Mouse (Mus musculus) lung, adult 2 months (tissue): Measurements from ENCODE around the gene Cyba. TPM values are rescaled to one million over a fixed set of nuclear protein-coding genes. Genes with fewer than 3 reads are reported as not detected.

Source experiments
- DNase-seq: peaks from one replicate; pipeline ENCODE4 v3.0.0; 2022
- H3K4me1 ChIP-seq: fragments of 200-500 bp; 2 replicates; pipeline ENCODE4 v1.6.1; 2011; ENCODE audit warnings: low read length; ENCODE audit not compliant: control insufficient read depth, insufficient read depth
- H3K4me3 ChIP-seq: fragments of 200-500 bp; replicated peaks from 2 replicates; pipeline ENCODE3; 2011; ENCODE audit warnings: low read depth, mild to moderate bottlenecking, control low read depth, low read length; ENCODE audit errors: extremely low read depth
- CTCF ChIP-seq: fragments of 200-500 bp; IDR thresholded peaks from 2 replicates; pipeline ENCODE4 v1.5.1; 2011; ENCODE audit warnings: mild to moderate bottlenecking, low read length, control low read depth; ENCODE audit not compliant: insufficient read depth
- POLR2A ChIP-seq: fragments of 200-500 bp; IDR thresholded peaks from 2 replicates; pipeline ENCODE4 v1.6.1; 2011; ENCODE audit warnings: low read depth, mild to moderate bottlenecking, control low read depth, low read length, borderline replicate concordance; ENCODE audit errors: extremely low read depth
- WGBS: fragments of 180-500 bp; shearing (Covaris S2); methylation state at CpG from one replicate; pipeline ENCODE4 v1.1.7; 2018; 5-methylcytosine and 5-hydroxymethylcytosine counted together
- polyA plus RNA-seq: library from polyadenylated mRNA; depleted of rRNA; stranded (reverse); fragments of >200 nt; gene quantifications from 2 replicates; pipeline ENCODE4 v1.2.3, GENCODE M21; 2012; rRNA removed

The Cyba gene
- polyA plus RNA-seq, result 294 and 407 TPM in 2 replicates

DNA sequence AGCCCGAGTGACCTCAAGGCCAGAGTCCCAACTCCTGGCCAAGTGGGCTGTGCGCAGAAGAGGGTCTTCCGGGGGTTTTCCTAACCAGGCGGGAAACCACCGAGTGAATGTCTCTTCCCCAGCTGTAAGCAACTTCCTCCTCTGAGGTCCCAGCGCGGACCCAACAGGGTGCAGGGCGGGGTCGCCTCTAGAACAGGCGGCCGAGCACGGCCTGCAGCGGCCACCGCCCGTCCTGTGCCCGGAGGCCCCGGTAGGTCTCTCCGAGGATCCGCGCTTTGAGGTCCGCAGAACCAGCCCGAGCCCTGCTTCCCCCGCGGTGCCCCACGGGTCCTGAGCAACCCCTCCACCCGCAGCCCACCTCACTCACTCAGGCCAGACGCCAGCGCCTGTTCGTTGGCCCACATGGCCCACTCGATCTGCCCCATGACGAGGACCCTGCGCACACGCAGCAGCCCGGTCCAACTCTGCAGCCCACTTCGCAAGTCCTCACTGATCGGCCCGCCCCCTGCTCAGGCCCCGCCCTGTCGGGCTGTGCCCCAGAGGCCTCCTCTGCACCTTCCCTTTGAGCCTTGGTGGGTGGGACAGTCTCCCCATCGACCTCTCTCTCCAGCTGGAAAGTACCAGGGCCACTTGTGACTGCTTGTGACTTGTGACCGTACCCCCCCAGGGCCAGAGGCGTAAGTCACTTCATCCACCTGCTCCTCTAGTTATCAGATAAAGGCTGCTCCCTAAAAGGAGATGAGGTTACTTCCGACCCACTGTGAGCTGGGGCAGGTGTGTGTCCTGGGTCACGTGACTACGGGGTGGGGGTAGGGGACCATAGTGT lies at the start of gene Cyba:
Gene Cyba, minus strand, starts transcription at position 488 of the 826 bp plus-strand sequence.
- peak; percentile 84 for DNase-seq
- WGBS, result 2% methylated on average over 45 of the region's 45 CpGs
- Histone ChIP-seq H3K4me3 (peak within 1 kb of the TSS; percentile 92), H3K4me1 (peaks cover 9% of the 10 kb centered on the region)
- TF ChIP-seq CTCF, result no peak
- TF ChIP-seq POLR2A, result peak; percentile 64; the same call in 1 of the 2 replicates

DNA sequence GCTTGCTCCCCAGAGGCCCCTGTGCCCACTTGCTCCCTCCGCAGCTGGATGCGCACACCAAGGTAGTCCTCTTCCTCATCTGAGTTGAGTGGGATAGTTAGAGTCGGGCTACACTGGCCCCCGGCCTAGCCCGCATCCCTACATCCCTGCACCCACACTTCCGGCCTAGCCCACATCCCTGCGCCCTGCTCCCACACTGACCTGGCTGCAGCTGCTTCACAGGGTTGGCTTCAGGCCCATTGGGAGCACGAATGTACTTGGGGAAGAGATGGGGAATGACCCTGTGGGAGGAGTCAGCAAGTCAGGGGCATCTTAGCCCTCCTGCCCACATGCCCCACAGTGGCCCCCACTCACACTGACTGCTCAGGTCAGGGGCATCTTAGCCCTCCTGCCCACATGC lies 49.7 kb upstream of the Cyba start:
- Histone ChIP-seq H3K4me3 (no peak overlapping the region), H3K4me1 (no peaks in the 10 kb centered on the region)
- TF ChIP-seq POLR2A, result no peak
- TF ChIP-seq CTCF, result no peak
- DNase-seq, result no peak
- WGBS, result 80% methylated on average over 8 of the region's 8 CpGs

DNA sequence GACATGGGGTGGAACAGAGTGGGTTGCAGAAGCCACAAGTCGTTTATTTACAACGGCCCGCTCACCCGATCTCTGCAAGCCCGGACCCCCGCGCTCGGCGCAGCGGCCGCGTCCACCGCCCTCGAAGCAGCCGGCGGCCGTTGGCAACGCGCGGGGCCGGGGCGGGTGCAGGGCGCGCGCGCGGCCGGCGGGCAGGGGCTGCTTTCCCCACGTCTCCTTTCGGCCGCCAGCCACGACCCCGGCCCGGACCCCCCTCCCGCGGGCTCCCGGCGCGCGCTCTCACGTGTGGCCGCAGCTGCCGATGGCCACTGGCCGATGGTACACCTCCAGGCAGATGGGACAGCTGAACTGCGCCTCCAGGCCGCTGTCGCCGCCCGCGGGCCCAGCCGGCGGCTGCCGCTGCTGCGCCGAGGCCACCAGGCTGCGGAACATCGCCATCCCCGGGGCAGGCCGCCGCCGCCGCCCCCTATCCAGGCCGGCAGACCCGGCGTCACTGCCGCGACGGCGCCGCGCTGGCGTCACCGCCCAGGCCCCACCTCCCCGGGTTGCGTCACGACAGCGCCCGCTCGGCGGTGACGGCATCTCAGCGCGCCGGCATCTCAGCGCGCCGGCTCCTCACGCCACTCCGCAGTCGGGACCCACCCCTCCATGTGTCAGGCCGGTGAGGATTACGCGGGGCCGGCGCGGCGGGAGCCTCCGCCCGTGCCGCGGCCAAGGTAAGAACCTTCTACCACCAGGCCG lies 43.0 kb upstream of the Cyba start, which contains the start of the genes Rnf166 and Ctu2:
Gene Rnf166, minus strand, starts transcription at position 485 of the 741 bp plus-strand sequence.
Gene Ctu2, plus strand, starts transcription at position 564 of the 741 bp plus-strand sequence.
- Histone ChIP-seq H3K4me3 (peak within 1 kb of the TSS; percentile 95), H3K4me1 (peaks cover 11% of the 10 kb centered on the region; the same call in 1 of the 2 replicates)
- DNase-seq, result peak; percentile 94
- TF ChIP-seq CTCF (no peak), POLR2A (peak; percentile 50; the same call in 1 of the 2 replicates)
- under 1% methylated on average over 101 of the region's 103 CpGs for whole genome bisulfite sequencing

DNA sequence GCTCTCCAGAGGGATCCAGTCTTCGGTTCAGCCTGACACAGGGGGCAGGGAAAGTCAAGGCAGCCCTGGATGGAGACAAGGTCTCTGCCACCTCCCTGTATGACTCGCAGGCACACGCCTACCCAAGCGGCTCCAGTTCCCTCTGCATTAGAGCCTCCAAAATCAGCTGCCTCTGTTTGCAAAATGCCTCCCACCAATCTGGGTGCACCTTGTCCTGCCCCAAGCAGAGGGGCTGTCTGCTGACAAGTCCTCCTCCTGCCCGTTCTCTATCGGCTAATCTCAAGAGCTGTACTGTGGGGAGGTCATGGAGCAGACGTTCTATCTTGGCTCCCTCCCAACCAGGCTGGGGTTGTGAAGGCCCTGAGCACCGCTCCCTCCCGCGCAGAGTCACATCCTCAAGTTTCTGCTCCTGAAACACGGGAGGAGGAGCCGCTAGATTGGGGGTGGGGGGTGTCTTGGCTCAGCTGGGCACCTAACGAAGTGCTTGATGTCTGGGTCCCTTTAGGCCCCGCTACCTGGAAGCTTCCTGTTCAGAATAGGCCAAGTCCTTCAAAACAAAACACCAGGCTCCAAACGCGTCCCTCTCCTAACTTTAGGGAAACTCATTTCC lies 42.3 kb upstream of the Cyba start:
- 4% methylated on average over 16 of the region's 16 CpGs for WGBS
- DNase-seq, result peak; percentile 36
- peaks cover 11% of the 10 kb centered on the region; the same call in 1 of the 2 replicates for H3K4me1 ChIP-seq
- TF ChIP-seq CTCF (no peak), POLR2A (no peak)
- H3K4me3 ChIP-seq, result peak overlapping the region; percentile 95

DNA sequence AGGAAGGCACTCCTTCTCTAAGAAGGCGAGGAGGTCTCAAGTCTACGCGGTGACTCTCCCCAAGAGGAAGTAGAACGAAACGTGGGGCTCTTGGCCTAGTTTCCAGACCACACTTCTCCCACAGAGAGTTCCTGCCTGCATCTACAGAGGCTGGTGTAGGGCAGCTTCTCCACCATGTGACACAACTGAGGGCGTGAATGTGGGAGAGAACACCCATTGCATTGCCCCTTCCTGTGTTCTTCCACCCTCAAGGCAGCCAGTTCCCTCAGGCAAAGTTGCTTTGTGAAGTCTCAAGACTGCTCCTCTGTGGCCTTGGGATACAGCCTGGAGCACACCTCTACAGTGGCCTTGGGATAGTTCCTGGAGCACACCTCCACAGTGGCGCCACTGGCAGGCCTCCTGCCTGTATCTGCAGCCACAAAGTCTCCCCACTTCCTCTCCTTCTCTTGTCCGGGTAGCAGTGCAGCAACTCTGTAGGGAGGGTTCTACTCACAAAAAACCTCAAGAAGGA lies 41.2 kb upstream of the Cyba start:
- TF ChIP-seq CTCF, result no peak
- no peak for TF ChIP-seq POLR2A
- Histone ChIP-seq H3K4me3 (peak overlapping the region; percentile 20), H3K4me1 (peaks cover 11% of the 10 kb centered on the region; the same call in 1 of the 2 replicates)
- peak; percentile 25 for DNase-seq
- 73% methylated on average over 8 of the region's 8 CpGs for WGBS

DNA sequence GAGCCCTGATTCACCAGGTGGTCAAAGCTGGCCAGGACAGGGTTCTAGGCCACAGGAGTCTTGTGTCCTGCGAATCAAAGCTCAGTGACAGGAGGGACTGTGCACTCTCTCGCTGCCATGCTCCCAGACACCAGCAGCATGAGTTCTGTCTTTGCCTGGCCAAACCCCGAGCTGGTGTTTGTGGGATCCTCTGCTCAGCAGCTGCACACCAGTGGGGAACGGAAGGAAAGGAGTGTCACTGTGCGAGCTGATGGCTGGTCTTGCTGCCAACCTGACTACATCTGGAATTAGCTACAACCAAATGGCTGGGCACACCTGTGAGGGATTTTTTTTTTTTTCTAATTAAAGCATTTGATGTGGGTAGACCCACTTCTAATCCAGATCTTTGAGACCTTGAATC lies 38.0 kb upstream of the Cyba start:
- no peak overlapping the region for H3K4me3 ChIP-seq

DNA sequence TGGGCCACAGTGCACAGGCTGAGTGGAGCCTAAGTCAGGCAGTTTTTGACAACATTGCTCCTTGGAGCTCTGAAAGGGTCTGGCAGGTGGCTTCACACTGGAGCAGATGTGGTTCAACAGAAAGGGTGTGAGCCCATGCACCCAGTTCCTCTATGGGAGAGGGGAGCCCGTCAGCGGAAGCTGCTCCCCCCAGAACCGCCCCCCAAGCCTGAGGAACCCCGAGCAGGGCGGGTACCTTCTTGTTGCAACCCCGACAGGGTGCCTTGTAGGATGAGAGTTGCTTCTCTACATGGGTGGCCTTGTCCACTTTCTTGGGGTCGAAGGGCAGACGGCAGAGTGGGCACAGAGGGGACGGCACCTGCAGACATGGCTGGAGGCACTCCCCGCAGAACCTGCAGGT lies 37.2 kb upstream of the Cyba start:
- no peak for TF ChIP-seq CTCF
- TF ChIP-seq POLR2A, result no peak
- no peak overlapping the region for H3K4me3 ChIP-seq
- 79% methylated on average over 10 of the region's 10 CpGs for WGBS
- peaks cover 9% of the 10 kb centered on the region; the same call in 1 of the 2 replicates for H3K4me1 ChIP-seq
- no peak for DNase-seq

More for the DNA sequence above, 38.0 kb upstream of the Cyba start:
- TF ChIP-seq CTCF (no peak), POLR2A (no peak)
- no peak for DNase-seq
- whole genome bisulfite sequencing, result 74% methylated on average over 5 of the region's 5 CpGs
- H3K4me1 ChIP-seq, result peaks cover 8% of the 10 kb centered on the region; the same call in 1 of the 2 replicates

DNA sequence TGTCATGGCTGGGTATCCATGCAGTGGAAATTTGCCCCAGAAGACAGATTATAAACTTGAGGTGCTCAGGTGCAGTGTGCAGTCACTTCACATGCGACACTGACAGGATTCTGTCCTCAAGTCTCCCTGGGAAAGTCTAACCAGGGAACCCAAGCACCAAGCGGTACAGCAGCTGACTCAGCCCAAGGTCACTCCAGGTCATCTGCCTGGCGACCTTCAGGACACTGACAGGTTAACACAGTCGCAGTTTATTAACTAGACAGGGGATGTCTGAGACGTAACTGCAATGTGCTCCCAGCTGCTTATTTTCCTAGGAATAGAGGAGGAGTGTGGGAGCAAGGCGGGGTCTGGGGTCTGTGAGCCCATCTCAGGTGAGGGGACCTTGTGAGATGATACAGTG lies 36.7 kb upstream of the Cyba start:
- no peak for TF ChIP-seq CTCF
- WGBS, result 84% methylated on average over 6 of the region's 6 CpGs
- no peak for DNase-seq
- Histone ChIP-seq H3K4me1 (0 out of 2 replicates have a peak, but pooled peaks cover 5% of the 10 kb centered on the region), H3K4me3 (no peak overlapping the region)

DNA sequence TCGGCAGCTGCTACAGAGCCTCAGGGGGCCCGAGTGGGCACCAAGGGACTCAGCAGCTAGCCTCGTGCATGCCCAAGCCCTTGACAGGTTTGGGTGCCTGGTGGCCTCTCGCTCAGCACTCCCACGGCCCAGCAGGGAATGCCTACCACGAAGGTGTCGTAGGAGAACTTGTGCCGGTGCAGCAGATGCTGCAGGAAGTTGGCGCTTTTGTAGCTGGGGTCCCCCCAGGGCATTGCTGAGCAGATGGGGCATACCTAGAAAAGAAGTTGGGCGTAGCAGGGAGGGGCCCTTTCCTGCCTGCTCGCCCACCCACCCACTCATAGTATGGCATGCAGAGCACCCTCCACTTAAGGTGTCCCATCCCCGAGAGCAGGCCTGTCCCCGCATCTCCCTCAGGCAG lies 35.1 kb upstream of the Cyba start:
- TF ChIP-seq CTCF (no peak), POLR2A (no peak)
- WGBS, result 83% methylated on average over 13 of the region's 13 CpGs
- Histone ChIP-seq H3K4me3 (no peak overlapping the region), H3K4me1 (peaks cover 7% of the 10 kb centered on the region)
- DNase-seq, result no peak
